Mouse (Mus musculus) gonadal fat pad, adult 2 months (tissue): ENCODE measurements around the gene Trim46. TPM values are rescaled to one million over a fixed set of nuclear protein-coding genes. Genes with fewer than 3 reads are reported as not detected.

Source experiments
- polyA plus RNA-seq: library from polyadenylated mRNA; depleted of rRNA; stranded (reverse); fragments of >200 nt; gene quantifications from 2 replicates; pipeline ENCODE4 v1.2.3, GENCODE M21; 2012; rRNA removed

Trim46 gene
- polyA plus RNA-seq, 1 experiment: 3.3 TPM

Other genes with a start within 250 kb of the Trim46 start
- 38.4 and 45.6 TPM in 2 replicates for gene Rusc1, start 153.0 kb downstream of the Trim46 start, polyA plus RNA-seq
- gene Gm43738, start 145.2 kb downstream of the Trim46 start, polyA plus RNA-seq: not detected in 2 replicates
- gene Fdps, start 144.3 kb downstream of the Trim46 start, polyA plus RNA-seq: 187 and 221 TPM in 2 replicates
- 6.5 and 10.3 TPM in 2 replicates for gene Pklr, start 110.2 kb downstream of the Trim46 start, polyA plus RNA-seq
- gene Hcn3, start 86.1 kb downstream of the Trim46 start, polyA plus RNA-seq: 0.77 and 1.1 TPM in 2 replicates
- 67.9 and 68.0 TPM in 2 replicates for gene Clk2, start 81.5 kb downstream of the Trim46 start, polyA plus RNA-seq
- 105 and 120 TPM in 2 replicates for gene Scamp3, start 68.8 kb downstream of the Trim46 start, polyA plus RNA-seq
- gene Fam189b, start 63.2 kb downstream of the Trim46 start, polyA plus RNA-seq: 12.9 and 14.1 TPM in 2 replicates
- gene Gba, start 43.4 kb downstream of the Trim46 start, polyA plus RNA-seq: 140 and 143 TPM in 2 replicates
- 30.0 and 40.7 TPM in 2 replicates for gene Thbs3, start 31.1 kb downstream of the Trim46 start, polyA plus RNA-seq
- 150 and 153 TPM in 2 replicates for gene Mtx1, start 19.2 kb downstream of the Trim46 start, polyA plus RNA-seq
- gene Muc1, start 17.3 kb downstream of the Trim46 start, polyA plus RNA-seq: 0.69 and 1.5 TPM in 2 replicates
- 120 and 144 TPM in 2 replicates for gene Krtcap2, start 343 bp downstream of the Trim46 start, polyA plus RNA-seq
- gene Dpm3, start 13.0 kb upstream of the Trim46 start, polyA plus RNA-seq: 481 and 623 TPM in 2 replicates
- 264 and 294 TPM in 2 replicates for gene Slc50a1, start 24.3 kb upstream of the Trim46 start, polyA plus RNA-seq
- gene Efna1, start 34.8 kb upstream of the Trim46 start, polyA plus RNA-seq: 36.7 and 40.9 TPM in 2 replicates
- 5.2 and 7.3 TPM in 2 replicates for gene Efna3, start 76.7 kb upstream of the Trim46 start, polyA plus RNA-seq
- gene Efna4, start 91.7 kb upstream of the Trim46 start, polyA plus RNA-seq: 13.7 and 15.0 TPM in 2 replicates
- gene Adam15, start 103.7 kb upstream of the Trim46 start, polyA plus RNA-seq: 170 and 223 TPM in 2 replicates
- 2.5 and 3.1 TPM in 2 replicates for gene Dcst2, start 115.7 kb upstream of the Trim46 start, polyA plus RNA-seq
- gene Dcst1, start 118.9 kb upstream of the Trim46 start, polyA plus RNA-seq: 3.6 and 4.3 TPM in 2 replicates
- 71.3 and 87.9 TPM in 2 replicates for gene Zbtb7b, start 148.5 kb upstream of the Trim46 start, polyA plus RNA-seq
- not detected in 2 replicates for gene Lenep, start 156.5 kb upstream of the Trim46 start, polyA plus RNA-seq
- gene Flad1, start 165.6 kb upstream of the Trim46 start, polyA plus RNA-seq: 41.9 and 47.7 TPM in 2 replicates
- 51.7 and 55.1 TPM in 2 replicates for gene Cks1b, start 172.1 kb upstream of the Trim46 start, polyA plus RNA-seq
- gene Shc1, start 172.1 kb upstream of the Trim46 start, polyA plus RNA-seq: 114 and 118 TPM in 2 replicates
- gene Pygo2, start 183.9 kb upstream of the Trim46 start, polyA plus RNA-seq: 38.0 and 43.3 TPM in 2 replicates
- 63.7 and 69.4 TPM in 2 replicates for gene Pbxip1, start 190.4 kb upstream of the Trim46 start, polyA plus RNA-seq
- gene Pmvk, start 208.2 kb upstream of the Trim46 start, polyA plus RNA-seq: 75.1 and 82.0 TPM in 2 replicates